Mouse (Mus musculus): Measurements from ENCODE around the gene Unc13a.
"Not testable (repeated sequence)": the region's sequence is repeated elsewhere in the genome, so short reads cannot be mapped to it uniquely, and the experiment has no call there.

The Unc13a gene

GRCm38 (mm10) chr8:71671549-71671965 lies at the start of gene Unc13a:
Unc13a (minus strand) TSS chr8:71671757.
- peak; percentile 74 for DNase-seq (ENCODE audit: low spot score)

GRCm38 (mm10) chr8:71719928-71720457 lies 48.4 kb upstream of the Unc13a start:
- no peak for DNase-seq (ENCODE audit: low spot score)

- DNase-seq (ENCODE audit: low spot score): peak; percentile 7
Measured at GRCm38 (mm10) chr8:71719218-71719617, 47.7 kb upstream of the Unc13a start.

GRCm38 (mm10) chr8:71718252-71718651 lies 46.7 kb upstream of the Unc13a start:
- no peak for DNase-seq (ENCODE audit: low spot score)

GRCm38 (mm10) chr8:71717096-71717495 lies 45.5 kb upstream of the Unc13a start:
- DNase-seq (ENCODE audit: low spot score): no peak

GRCm38 (mm10) chr8:71716561-71717053 lies 45.0 kb upstream of the Unc13a start:
- DNase-seq (ENCODE audit: low spot score): no peak

- no peak for DNase-seq (ENCODE audit: low spot score)
Measured at GRCm38 (mm10) chr8:71715531-71715930, 44.0 kb upstream of the Unc13a start.

- no peak for DNase-seq (ENCODE audit: low spot score)
Measured at GRCm38 (mm10) chr8:71711574-71711973, 40.0 kb upstream of the Unc13a start.

GRCm38 (mm10) chr8:71709800-71710446 lies 38.4 kb upstream of the Unc13a start:
- peak; percentile 50 for DNase-seq (ENCODE audit: low spot score)

- DNase-seq (ENCODE audit: low spot score): no peak
Measured at GRCm38 (mm10) chr8:71709134-71709799, 37.7 kb upstream of the Unc13a start.

- no peak for DNase-seq (ENCODE audit: low spot score)
Measured at GRCm38 (mm10) chr8:71707874-71708273, 36.3 kb upstream of the Unc13a start.

- not testable (repeated sequence) for DNase-seq (ENCODE audit: low spot score)
Measured at GRCm38 (mm10) chr8:71703400-71703799, 31.8 kb upstream of the Unc13a start.

- DNase-seq (ENCODE audit: low spot score): no peak
Measured at GRCm38 (mm10) chr8:71702923-71703322, 31.4 kb upstream of the Unc13a start.

GRCm38 (mm10) chr8:71702087-71702432 lies 30.5 kb upstream of the Unc13a start:
- DNase-seq (ENCODE audit: low spot score): no peak

- no peak for DNase-seq (ENCODE audit: low spot score)
Measured at GRCm38 (mm10) chr8:71701414-71702086, 30.0 kb upstream of the Unc13a start, which contains the start of gene B3gnt3. B3gnt3 (minus strand) TSS chr8:71701789.

GRCm38 (mm10) chr8:71700493-71701269 lies 29.1 kb upstream of the Unc13a start:
- DNase-seq (ENCODE audit: low spot score): no peak

- not testable (repeated sequence) for DNase-seq (ENCODE audit: low spot score)
Measured at GRCm38 (mm10) chr8:71695456-71695855, 23.9 kb upstream of the Unc13a start.

GRCm38 (mm10) chr8:71693166-71694041 lies 21.8 kb upstream of the Unc13a start:
- no peak for DNase-seq (ENCODE audit: low spot score)

GRCm38 (mm10) chr8:71692509-71692908 lies 21.0 kb upstream of the Unc13a start:
- no peak for DNase-seq (ENCODE audit: low spot score)

- no peak for DNase-seq (ENCODE audit: low spot score)
Measured at GRCm38 (mm10) chr8:71689028-71689427, 17.5 kb upstream of the Unc13a start, which contains the start of gene Insl3. Insl3 (plus strand) TSS chr8:71689214.

- no peak for DNase-seq (ENCODE audit: low spot score)
Measured at GRCm38 (mm10) chr8:71687616-71688015, 16.1 kb upstream of the Unc13a start.

Measured in urinary bladder, postnatal 10 days (tissue).